Mouse (Mus musculus): Measurements from ENCODE around the gene Stag1. TPM values are rescaled to one million over a fixed set of nuclear protein-coding genes. Genes with fewer than 3 reads are reported as not detected.

Gene Stag1
- polyA plus RNA-seq, 1 experiment: 26.7 TPM

- no peak overlapping the region for H3K4me3 ChIP-seq (ENCODE audit: insufficient read depth, low read length)
- no peak for TF ChIP-seq CTCF (IDR thresholded peaks at IDR 0.05; ENCODE audit: extremely low read depth, insufficient read depth, low read length)
- no peak for TF ChIP-seq POLR2A (IDR thresholded peaks at IDR 0.05; ENCODE audit: extremely low read depth, insufficient read depth, low read length)
Measured at GRCm38 (mm10) chr9:100896111-100896510, 298.5 kb downstream of the Stag1 start.

DNA sequence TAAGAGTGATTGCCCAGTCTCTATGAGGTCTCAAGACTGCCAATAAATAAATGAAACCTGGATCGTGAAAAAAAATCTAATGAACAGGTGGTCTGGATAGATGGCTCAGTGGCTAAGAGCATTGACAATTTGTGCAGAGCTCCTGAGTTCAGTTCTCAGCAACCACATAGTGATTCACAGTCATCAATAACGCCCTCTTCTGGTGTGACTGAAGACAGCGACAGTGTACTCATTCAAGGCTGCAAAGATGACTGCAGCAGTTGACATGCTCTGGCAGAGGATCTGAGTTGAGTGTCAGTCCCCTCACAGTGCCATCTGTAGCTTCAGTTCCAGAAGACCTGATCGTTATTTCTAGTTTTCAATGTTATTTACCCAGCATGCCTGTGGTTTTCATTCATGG is 300.4 kb downstream of the Stag1 start:
- no peak overlapping the region for H3K27ac ChIP-seq (ENCODE audit: insufficient read depth, low read length)
- TF ChIP-seq POLR2A (IDR thresholded peaks at IDR 0.05; ENCODE audit: extremely low read depth, insufficient read depth, low read length): no peak
- no peak for TF ChIP-seq CTCF (IDR thresholded peaks at IDR 0.05; ENCODE audit: extremely low read depth, insufficient read depth, low read length)
- no peaks in the 10 kb centered on the region for H3K4me1 ChIP-seq (ENCODE audit: control insufficient read depth, insufficient read depth, low read length)
- H3K4me3 ChIP-seq (ENCODE audit: insufficient read depth, low read length): no peak overlapping the region

More at GRCm38 (mm10) chr9:100896111-100896510, 298.5 kb downstream of the Stag1 start:
- Histone ChIP-seq H3K4me1 (ENCODE audit: control insufficient read depth, insufficient read depth, low read length) (no peaks in the 10 kb centered on the region), H3K27ac (ENCODE audit: insufficient read depth, low read length) (no peak overlapping the region)

DNA sequence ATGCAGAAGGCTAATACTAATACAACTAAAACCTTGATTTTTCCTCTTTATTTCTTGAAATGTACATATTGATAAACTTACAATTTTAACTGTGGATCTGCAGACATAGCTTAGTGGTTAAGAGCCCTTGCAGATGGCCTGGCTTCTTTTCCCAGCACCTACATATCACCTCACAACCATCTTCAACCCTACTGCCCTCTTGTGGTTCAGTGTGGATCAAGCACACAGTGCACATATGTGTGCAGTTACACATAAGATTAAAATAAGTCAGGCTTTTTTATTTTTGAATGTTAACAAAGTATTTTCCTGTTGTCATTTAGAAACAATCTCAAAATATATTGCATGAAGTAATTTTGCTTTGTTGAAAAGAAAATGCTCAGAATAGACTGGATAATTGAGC is 312.8 kb downstream of the Stag1 start:
- Histone ChIP-seq H3K4me3 (ENCODE audit: insufficient read depth, low read length) (no peak overlapping the region), H3K27ac (ENCODE audit: insufficient read depth, low read length) (no peak overlapping the region), H3K4me1 (ENCODE audit: control insufficient read depth, insufficient read depth, low read length) (no peaks in the 10 kb centered on the region)
- TF ChIP-seq CTCF (IDR thresholded peaks at IDR 0.05; ENCODE audit: extremely low read depth, insufficient read depth, low read length): no peak

DNA sequence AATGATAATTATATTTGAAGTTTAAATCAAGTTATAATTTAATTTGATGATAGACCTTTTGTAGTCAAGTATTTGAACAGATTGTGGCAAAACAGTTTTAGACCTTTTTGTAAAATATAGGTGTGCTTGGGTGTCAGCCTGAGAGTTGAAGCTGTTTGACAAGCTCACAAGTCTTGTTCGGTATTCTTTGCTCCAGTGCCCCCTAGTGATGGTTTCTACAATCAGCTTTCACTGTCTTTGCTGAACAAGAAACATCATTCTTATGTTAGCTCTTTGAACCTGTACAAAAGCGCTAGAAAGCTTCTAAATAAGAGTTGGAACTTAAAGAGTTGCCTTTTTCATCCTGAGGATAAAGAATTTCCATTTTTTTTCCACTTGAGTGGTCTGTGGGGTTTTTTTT is 319.5 kb downstream of the Stag1 start:
- Histone ChIP-seq H3K27ac (ENCODE audit: insufficient read depth, low read length) (no peak overlapping the region), H3K4me3 (ENCODE audit: insufficient read depth, low read length) (no peak overlapping the region), H3K4me1 (ENCODE audit: control insufficient read depth, insufficient read depth, low read length) (no peaks in the 10 kb centered on the region)
- peak; percentile 59 for TF ChIP-seq CTCF (IDR thresholded peaks at IDR 0.05; ENCODE audit: extremely low read depth, insufficient read depth, low read length)
- no peak for TF ChIP-seq POLR2A (IDR thresholded peaks at IDR 0.05; ENCODE audit: extremely low read depth, insufficient read depth, low read length)

GRCm38 (mm10) chr9:100926629-100927028 is 329.0 kb downstream of the Stag1 start:
- Histone ChIP-seq H3K4me1 (ENCODE audit: control insufficient read depth, insufficient read depth, low read length) (no peaks in the 10 kb centered on the region), H3K27ac (ENCODE audit: insufficient read depth, low read length) (no peak overlapping the region), H3K4me3 (ENCODE audit: insufficient read depth, low read length) (no peak overlapping the region)
- TF ChIP-seq POLR2A (IDR thresholded peaks at IDR 0.05; ENCODE audit: extremely low read depth, insufficient read depth, low read length): no peak
- no peak for TF ChIP-seq CTCF (IDR thresholded peaks at IDR 0.05; ENCODE audit: extremely low read depth, insufficient read depth, low read length)

DNA sequence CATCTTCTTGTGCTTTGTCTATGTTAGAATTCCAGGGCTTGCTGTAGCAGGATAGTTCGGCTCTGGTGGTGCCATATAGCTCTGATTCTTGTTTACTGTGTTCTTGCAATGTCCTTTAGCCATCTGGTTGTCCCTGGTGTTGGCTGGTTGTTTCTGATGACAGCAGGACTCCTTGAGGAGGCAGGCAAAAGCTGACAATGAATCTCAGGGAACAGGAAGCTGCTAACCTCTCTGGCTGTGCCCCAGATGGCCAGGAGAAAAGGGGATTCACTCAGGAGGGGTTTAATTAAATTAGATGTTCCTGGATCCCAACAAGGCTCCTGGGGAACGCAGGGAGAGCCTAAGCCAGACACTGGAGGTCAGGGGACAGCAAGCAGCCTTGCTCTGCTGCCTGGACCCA is 344.4 kb downstream of the Stag1 start:
- H3K4me3 ChIP-seq (ENCODE audit: insufficient read depth, low read length): no peak overlapping the region

DNA sequence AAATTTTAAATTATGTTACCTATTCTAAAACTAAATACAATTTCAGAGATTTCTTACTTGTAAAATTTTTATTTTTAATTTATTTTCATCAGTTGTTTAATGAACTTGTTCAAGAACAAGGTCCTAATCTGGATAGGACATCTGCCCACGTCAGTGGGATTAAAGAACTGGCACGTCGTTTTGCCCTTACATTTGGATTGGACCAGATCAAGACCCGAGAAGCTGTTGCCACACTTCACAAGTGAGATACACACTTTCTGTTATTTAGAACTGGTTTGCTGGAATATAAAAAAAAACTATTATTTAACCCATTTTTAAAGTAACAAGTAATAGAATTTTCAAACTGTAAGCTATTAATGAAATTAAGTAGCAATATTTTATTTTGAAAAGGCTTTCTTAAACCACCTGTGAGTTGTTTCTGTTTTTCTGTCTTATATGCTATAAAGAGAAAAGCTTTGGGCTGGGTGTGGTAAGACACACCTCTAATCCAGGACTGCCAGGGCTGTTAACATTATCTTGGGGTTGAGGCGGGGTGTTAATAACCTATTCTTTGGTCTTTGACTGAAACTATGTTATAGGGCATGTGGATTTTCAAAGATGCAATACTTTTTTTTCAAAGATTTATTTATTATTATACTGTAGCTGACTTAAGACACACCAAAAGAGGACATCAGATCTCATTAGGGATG is 347.2 kb downstream of the Stag1 start:
- no peaks in the 10 kb centered on the region for H3K4me1 ChIP-seq (ENCODE audit: control insufficient read depth, insufficient read depth, low read length)
- H3K4me3 ChIP-seq (ENCODE audit: insufficient read depth, low read length): no peak overlapping the region
- TF ChIP-seq POLR2A (IDR thresholded peaks at IDR 0.05; ENCODE audit: extremely low read depth, insufficient read depth, low read length) (no peak), CTCF (IDR thresholded peaks at IDR 0.05; ENCODE audit: extremely low read depth, insufficient read depth, low read length) (no peak)
- no peak overlapping the region for H3K27ac ChIP-seq (ENCODE audit: insufficient read depth, low read length)

More for the DNA sequence above, 344.4 kb downstream of the Stag1 start:
- TF ChIP-seq CTCF (IDR thresholded peaks at IDR 0.05; ENCODE audit: extremely low read depth, insufficient read depth, low read length) (no peak), POLR2A (IDR thresholded peaks at IDR 0.05; ENCODE audit: extremely low read depth, insufficient read depth, low read length) (no peak)
- Histone ChIP-seq H3K4me1 (ENCODE audit: control insufficient read depth, insufficient read depth, low read length) (no peaks in the 10 kb centered on the region), H3K27ac (ENCODE audit: insufficient read depth, low read length) (no peak overlapping the region)

DNA sequence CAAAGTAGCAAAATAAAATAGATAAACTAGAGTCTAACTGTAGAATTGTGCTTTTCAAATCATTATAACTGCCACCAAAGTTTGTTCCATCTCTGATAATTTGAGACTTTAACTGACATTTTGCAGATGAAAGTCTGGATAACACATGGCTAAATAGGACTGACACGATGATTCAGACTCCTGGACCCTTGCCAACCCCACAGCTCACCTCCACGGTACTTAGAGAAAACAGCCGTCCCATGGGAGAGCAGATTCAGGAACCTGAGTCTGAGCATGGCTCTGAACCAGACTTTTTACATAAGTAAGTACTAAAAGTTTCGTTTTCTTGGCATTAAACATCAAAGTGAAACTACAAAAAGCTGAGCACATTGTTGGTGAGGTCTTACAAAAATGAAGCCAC is 353.9 kb downstream of the Stag1 start:
- Histone ChIP-seq H3K4me3 (ENCODE audit: insufficient read depth, low read length) (no peak overlapping the region), H3K27ac (ENCODE audit: insufficient read depth, low read length) (no peak overlapping the region), H3K4me1 (ENCODE audit: control insufficient read depth, insufficient read depth, low read length) (no peaks in the 10 kb centered on the region)
- TF ChIP-seq CTCF (IDR thresholded peaks at IDR 0.05; ENCODE audit: extremely low read depth, insufficient read depth, low read length): no peak
- no peak for TF ChIP-seq POLR2A (IDR thresholded peaks at IDR 0.05; ENCODE audit: extremely low read depth, insufficient read depth, low read length)

DNA sequence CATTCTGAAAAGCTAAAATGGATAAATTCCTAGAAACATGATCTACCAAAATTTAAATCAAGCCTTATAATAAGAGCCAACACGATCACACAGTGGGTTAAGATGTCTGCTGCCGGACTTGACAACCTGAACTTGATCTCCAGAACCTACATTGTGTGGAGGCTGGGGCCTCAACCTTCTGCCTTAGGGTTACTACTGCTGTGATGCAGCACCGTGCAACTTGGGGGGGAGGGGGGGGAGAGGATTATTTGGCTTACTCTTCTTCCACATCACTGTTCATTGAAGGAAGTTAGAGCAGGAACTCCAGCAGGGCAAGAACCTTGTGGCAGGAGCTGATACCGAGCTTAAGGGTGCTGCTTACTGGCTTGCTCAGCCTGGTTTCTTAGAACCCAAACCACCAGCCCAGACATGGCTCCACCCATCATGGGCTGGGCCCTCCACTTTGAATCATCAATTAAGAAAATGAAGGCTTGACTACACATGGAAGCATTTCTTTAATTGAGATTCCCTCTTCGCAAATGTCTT is 365.4 kb downstream of the Stag1 start:
- TF ChIP-seq CTCF (IDR thresholded peaks at IDR 0.05; ENCODE audit: extremely low read depth, insufficient read depth, low read length): no peak
- no peak overlapping the region for H3K4me3 ChIP-seq (ENCODE audit: insufficient read depth, low read length)
- no peak overlapping the region for H3K27ac ChIP-seq (ENCODE audit: insufficient read depth, low read length)

GRCm38 (mm10) chr9:100963428-100963912 is 365.9 kb downstream of the Stag1 start:
- Histone ChIP-seq H3K4me3 (ENCODE audit: insufficient read depth, low read length) (no peak overlapping the region), H3K27ac (ENCODE audit: insufficient read depth, low read length) (no peak overlapping the region), H3K4me1 (ENCODE audit: control insufficient read depth, insufficient read depth, low read length) (no peaks in the 10 kb centered on the region)
- TF ChIP-seq POLR2A (IDR thresholded peaks at IDR 0.05; ENCODE audit: extremely low read depth, insufficient read depth, low read length): no peak
- TF ChIP-seq CTCF (IDR thresholded peaks at IDR 0.05; ENCODE audit: extremely low read depth, insufficient read depth, low read length): no peak

More for the DNA sequence above, 365.4 kb downstream of the Stag1 start:
- no peaks in the 10 kb centered on the region for H3K4me1 ChIP-seq (ENCODE audit: control insufficient read depth, insufficient read depth, low read length)
